Mouse (Mus musculus): ENCODE results near the gene Zfand6. TPM values are rescaled to one million over a fixed set of nuclear protein-coding genes. Genes with fewer than 3 reads are reported as not detected.

Zfand6 gene
- polyA plus RNA-seq, 1 experiment from 2014 or later: 154 TPM

DNA sequence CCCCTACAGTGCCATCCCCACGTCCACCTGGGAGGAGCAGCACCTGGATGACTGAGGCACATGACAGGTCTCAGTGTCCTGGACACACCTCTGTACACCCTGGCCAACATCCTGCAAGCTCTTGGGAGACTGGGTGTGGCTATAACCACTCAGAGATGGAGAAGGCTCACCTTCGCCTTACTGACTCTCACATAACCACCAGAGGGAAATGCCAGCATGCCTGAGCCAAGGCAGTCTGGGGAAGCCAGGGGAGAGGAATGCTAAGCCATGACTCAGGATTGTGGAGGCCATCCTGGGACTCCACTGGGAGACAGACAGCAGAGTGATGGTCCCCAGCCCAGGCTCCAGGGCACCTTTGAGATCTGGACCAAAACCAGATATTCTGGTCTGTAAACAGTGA is 112.7 kb downstream of the Zfand6 start:
- Histone ChIP-seq H3K27me3 (ENCODE audit: control insufficient read depth, insufficient read depth, low read depth, low read length) (no peaks in the 10 kb centered on the region), H3K4me3 (ENCODE audit: low read depth, low read length) (no peak overlapping the region), H3K9me3 (replicated peaks; ENCODE audit: control insufficient read depth, low read length) (no peaks in the 10 kb centered on the region), H3K4me1 (ENCODE audit: control insufficient read depth, low read depth, low read length) (no peaks in the 10 kb centered on the region), H3K9ac (ENCODE audit: low read depth, low read length) (no peak overlapping the region), H3K36me3 (ENCODE audit: control insufficient read depth, insufficient read depth) (no peaks in the 10 kb centered on the region), H3K27ac (ENCODE audit: low read length) (no peak overlapping the region), H3K4me2 (ENCODE audit: low read depth, low read length) (no peak overlapping the region)
- 41% methylated on average over 2 of the region's 2 CpGs for WGBS (ENCODE audit: insufficient replicate concordance)
- ATAC-seq (ENCODE audit: low read depth): peak; percentile 21; the same call in 1 of the 2 replicates

DNA sequence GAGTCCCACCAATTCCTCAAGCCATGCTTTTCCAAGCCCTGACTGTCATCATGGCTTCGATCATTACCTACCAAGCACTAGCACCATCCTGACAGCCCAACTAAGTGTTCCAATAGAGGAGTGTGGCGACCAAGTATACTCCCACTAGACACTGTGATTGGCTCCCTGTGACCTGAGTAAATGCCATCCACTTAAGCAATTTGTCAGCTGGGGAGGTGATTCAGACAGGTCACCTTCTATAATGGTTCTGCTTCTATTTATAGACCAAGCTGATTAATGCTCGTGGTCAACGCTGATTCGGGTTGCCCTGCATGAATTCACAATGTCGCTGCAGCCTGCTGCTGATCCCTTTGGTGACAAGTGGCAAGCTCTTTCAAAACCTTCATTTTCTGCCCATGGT is 123.6 kb downstream of the Zfand6 start:
- Histone ChIP-seq H3K9ac (ENCODE audit: low read depth, low read length) (no peak overlapping the region), H3K9me3 (replicated peaks; ENCODE audit: control insufficient read depth, low read length) (no peaks in the 10 kb centered on the region), H3K27me3 (ENCODE audit: control insufficient read depth, insufficient read depth, low read depth, low read length) (no peaks in the 10 kb centered on the region), H3K4me3 (ENCODE audit: low read depth, low read length) (no peak overlapping the region), H3K4me2 (ENCODE audit: low read depth, low read length) (no peak overlapping the region), H3K36me3 (ENCODE audit: control insufficient read depth, insufficient read depth) (no peaks in the 10 kb centered on the region), H3K27ac (ENCODE audit: low read length) (no peak overlapping the region), H3K4me1 (ENCODE audit: control insufficient read depth, low read depth, low read length) (no peaks in the 10 kb centered on the region)
- no peak for ATAC-seq (ENCODE audit: low read depth)
- WGBS (ENCODE audit: insufficient replicate concordance): 53% methylated on average over 6 of the region's 6 CpGs

DNA sequence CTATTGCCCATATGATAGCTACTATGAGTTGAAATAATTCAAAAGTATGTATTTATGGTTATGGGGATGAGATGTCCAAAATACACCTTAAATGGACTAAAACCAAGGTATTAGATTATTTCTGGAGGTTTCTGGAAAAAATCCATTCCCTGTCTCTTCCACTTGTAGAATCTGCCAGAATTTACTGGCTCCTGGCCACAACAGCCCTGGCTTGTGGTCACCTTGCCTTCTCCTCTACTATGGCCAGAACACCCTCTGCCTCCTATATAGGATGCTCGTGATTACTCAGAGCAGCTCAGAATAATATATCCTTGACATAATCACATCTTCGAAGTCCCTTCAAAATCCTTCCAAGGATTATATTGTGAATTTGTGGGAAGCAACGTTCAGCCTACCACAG is 125.5 kb downstream of the Zfand6 start:
- Histone ChIP-seq H3K4me3 (ENCODE audit: low read depth, low read length) (no peak overlapping the region), H3K4me1 (ENCODE audit: control insufficient read depth, low read depth, low read length) (no peaks in the 10 kb centered on the region), H3K9me3 (replicated peaks; ENCODE audit: control insufficient read depth, low read length) (no peaks in the 10 kb centered on the region), H3K36me3 (ENCODE audit: control insufficient read depth, insufficient read depth) (no peaks in the 10 kb centered on the region), H3K27me3 (ENCODE audit: control insufficient read depth, insufficient read depth, low read depth, low read length) (no peaks in the 10 kb centered on the region), H3K27ac (ENCODE audit: low read length) (no peak overlapping the region), H3K9ac (ENCODE audit: low read depth, low read length) (no peak overlapping the region), H3K4me2 (ENCODE audit: low read depth, low read length) (no peak overlapping the region)
- WGBS (ENCODE audit: insufficient replicate concordance): 44% methylated on average over 3 of the region's 3 CpGs
- ATAC-seq (ENCODE audit: low read depth): no peak

Other genes starting within 250 kb of the Zfand6 start
- 0.02 and 0.04 TPM in 2 replicates for gene Gm2115, start 161.0 kb downstream of the Zfand6 start, polyA plus RNA-seq (2015; fragmentation: Nextera tagmentation; extraction: Ambion mirVana)
- gene Fah, start 83.2 kb downstream of the Zfand6 start, polyA plus RNA-seq (2015; fragmentation: Nextera tagmentation; extraction: Ambion mirVana): 119 and 148 TPM in 2 replicates
- not detected in 2 replicates for gene Olfr291, start 163.6 kb upstream of the Zfand6 start, polyA plus RNA-seq (2015; fragmentation: Nextera tagmentation; extraction: Ambion mirVana)